Mouse (Mus musculus) spleen, postnatal 36 days (tissue): ENCODE results near the gene Mpg.
A peak's percentile ranks its signal among the peaks of the same experiment; 100 is the strongest.

Source experiments
- DNase-seq, 2 experiments: peaks; one replicate each; pipeline ENCODE4 v3.0.0; 2022; ENCODE audit warnings: low spot score in 2 of 2, mixed read lengths in 1 of 2

Gene Mpg

GRCm38 (mm10) chr11:32262674-32263415 lies 36.5 kb downstream of the Mpg start:
- no peak for DNase-seq

- DNase-seq: peak; percentile 30 to 70
These were observed 38.9 kb downstream of the Mpg start for GRCm38 (mm10) chr11:32265117-32265738.

GRCm38 (mm10) chr11:32266194-32266593 lies 39.9 kb downstream of the Mpg start:
- DNase-seq: no peak

- no peak for DNase-seq
These were observed 40.5 kb downstream of the Mpg start for GRCm38 (mm10) chr11:32266776-32267175.

- peak; percentile 95 to 96 for DNase-seq
These were observed 41.0 kb downstream of the Mpg start, which contains the start of gene Nprl3 for GRCm38 (mm10) chr11:32267188-32267884. Nprl3 (minus strand) TSS chr11:32267707.

- no peak for DNase-seq
These were observed 41.7 kb downstream of the Mpg start for GRCm38 (mm10) chr11:32267964-32268363.

- DNase-seq: peak; percentile 59 to 75
These were observed 42.6 kb downstream of the Mpg start for GRCm38 (mm10) chr11:32268952-32269351.

GRCm38 (mm10) chr11:32271178-32271577 lies 44.9 kb downstream of the Mpg start:
- no peak for DNase-seq

GRCm38 (mm10) chr11:32276347-32276746 lies 50.0 kb downstream of the Mpg start, which contains the start of gene Hba-x:
Hba-x (plus strand) TSS chr11:32276400.
- DNase-seq: no peak

GRCm38 (mm10) chr11:32277736-32278457 lies 51.6 kb downstream of the Mpg start:
- no peak for DNase-seq

GRCm38 (mm10) chr11:32278458-32278957 lies 52.2 kb downstream of the Mpg start:
- no peak for DNase-seq

GRCm38 (mm10) chr11:32280646-32281045 lies 54.3 kb downstream of the Mpg start:
- DNase-seq: no peak

GRCm38 (mm10) chr11:32281416-32282144 lies 55.3 kb downstream of the Mpg start:
- no peak for DNase-seq
